Mouse (Mus musculus) hindbrain, embryonic 16.5 days (tissue): ENCODE measurements around the gene Ehbp1l1. TPM values are rescaled to one million over a fixed set of nuclear protein-coding genes. Genes with fewer than 3 reads are reported as not detected.

Experiments
- ATAC-seq: fragments of 200-750 bp; cut with Nextera tagmentation; 2 replicates; pipeline ENCODE4 v1.8.0; 2017; ENCODE audit warnings: moderate TSS enrichment, moderate library complexity
- H3K27ac ChIP-seq: fragments of 300-500 bp; sonication (generic); 2 replicates; pipeline ENCODE4 v1.5.1; 2014; ENCODE audit warnings: low read depth, mild to moderate bottlenecking, control low read depth, low read length, moderate library complexity
- H3K27me3 ChIP-seq: fragments of 300-500 bp; sonication (generic); replicated peaks from 2 replicates; pipeline ENCODE4 v1.6.1; 2014; ENCODE audit warnings: low read length; ENCODE audit not compliant: control insufficient read depth, insufficient read depth
- H3K36me3 ChIP-seq: fragments of 300-500 bp; sonication (generic); 2 replicates; pipeline ENCODE4 v1.6.1; 2014; ENCODE audit warnings: mild to moderate bottlenecking, low read length, moderate library complexity, mixed read lengths; ENCODE audit not compliant: control insufficient read depth, insufficient read depth
- H3K4me1 ChIP-seq: fragments of 300-500 bp; sonication (generic); 2 replicates; pipeline ENCODE4 v1.6.1; 2014; ENCODE audit warnings: low read depth, low read length; ENCODE audit not compliant: control insufficient read depth, insufficient read depth
- H3K4me2 ChIP-seq: fragments of 300-500 bp; sonication (generic); 2 replicates; pipeline ENCODE4 v1.6.1; 2014; ENCODE audit warnings: mild to moderate bottlenecking, low read length, control low read depth, moderate library complexity
- H3K4me3 ChIP-seq: fragments of 300-500 bp; sonication (generic); 2 replicates; pipeline ENCODE4 v1.5.1; 2014; ENCODE audit warnings: mild to moderate bottlenecking, low read length, control low read depth, moderate library complexity
- H3K9ac ChIP-seq: fragments of 300-500 bp; sonication (generic); 2 replicates; pipeline ENCODE4 v1.6.1; 2014; ENCODE audit warnings: low read depth, mild to moderate bottlenecking, control low read depth, low read length, moderate library complexity
- H3K9me3 ChIP-seq: fragments of 300-500 bp; sonication (generic); 2 replicates; pipeline ENCODE4 v1.6.1; 2014; ENCODE audit warnings: mild to moderate bottlenecking, low read length, moderate library complexity; ENCODE audit not compliant: control insufficient read depth
- WGBS: fragments of 180-500 bp; shearing (Covaris S2); extraction: QIAGEN DNeasy Blood & Tissue Kit; methylation state at CpG from one replicate; pipeline ENCODE4 v1.1.7; 2014; 5-methylcytosine and 5-hydroxymethylcytosine counted together
- polyA plus RNA-seq: library from polyadenylated mRNA; unstranded; fragments of >200 nt; fragmentation: Nextera tagmentation; extraction: Ambion mirVana; gene quantifications from 2 replicates; pipeline ENCODE4 v1.2.1, GENCODE M21; 2015

The Ehbp1l1 gene
- polyA plus RNA-seq, 1 experiment from 2014 or later = 29.7 TPM

- ATAC-seq = peak; percentile 69; the same call in 1 of the 2 replicates
- Histone ChIP-seq H3K27me3 (no peaks in the 10 kb centered on the region), H3K4me1 (peaks cover 22% of the 10 kb centered on the region), H3K36me3 (peaks cover 29% of the 10 kb centered on the region), H3K9me3 (no peaks in the 10 kb centered on the region), H3K4me2 (peak overlapping the region; percentile 53), H3K9ac (peak overlapping the region; percentile 46; the same call in 1 of the 2 replicates), H3K4me3 (peak overlapping the region; percentile 33), H3K27ac (no peak overlapping the region)
- WGBS = 9% methylated on average over 41 of the region's 41 CpGs
Measured at GRCm38 (mm10) chr19:5695849-5696462, 30.2 kb downstream of the Ehbp1l1 start.

DNA sequence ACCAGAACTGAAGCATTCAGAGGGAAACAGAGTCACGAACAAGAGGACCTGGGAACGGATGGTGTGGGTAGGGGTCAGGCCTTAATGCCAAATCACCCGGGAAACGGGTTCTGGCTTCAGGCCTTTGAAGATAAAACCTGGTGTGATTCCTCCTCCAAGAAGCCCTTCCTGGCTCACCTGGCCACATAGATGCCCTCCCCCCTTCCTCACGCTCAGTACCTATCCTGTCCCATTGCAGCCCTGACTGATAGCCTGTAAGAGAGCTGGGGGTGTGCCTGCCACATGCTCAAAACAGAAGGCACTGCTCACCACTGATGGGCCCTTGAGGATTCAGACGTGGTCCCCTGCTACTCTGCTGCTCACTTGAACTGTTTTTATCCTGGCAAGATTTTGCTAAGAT is 32.3 kb downstream of the Ehbp1l1 start:
- H3K27me3 ChIP-seq = no peaks in the 10 kb centered on the region
- H3K27ac ChIP-seq = no peak overlapping the region
- H3K4me2 ChIP-seq = no peak overlapping the region
- no peaks in the 10 kb centered on the region for H3K9me3 ChIP-seq
- WGBS = 88% methylated on average over 6 of the region's 6 CpGs
- H3K36me3 ChIP-seq = peaks cover 18% of the 10 kb centered on the region
- H3K4me1 ChIP-seq = peaks cover 35% of the 10 kb centered on the region
- H3K4me3 ChIP-seq = no peak overlapping the region
- H3K9ac ChIP-seq = no peak overlapping the region
- no peak for ATAC-seq

- no peaks in the 10 kb centered on the region for H3K27me3 ChIP-seq
- H3K36me3 ChIP-seq = peaks cover 12% of the 10 kb centered on the region; the same call in 1 of the 2 replicates
- no peaks in the 10 kb centered on the region for H3K9me3 ChIP-seq
- 79% methylated on average over 10 of the region's 10 CpGs for WGBS
- H3K9ac ChIP-seq = peak overlapping the region; percentile 45
- no peak overlapping the region for H3K27ac ChIP-seq
- H3K4me1 ChIP-seq = peaks cover 36% of the 10 kb centered on the region
- ATAC-seq = no peak
- peak overlapping the region; percentile 6; the same call in 1 of the 2 replicates for H3K4me3 ChIP-seq
- H3K4me2 ChIP-seq = peak overlapping the region; percentile 42
Measured at GRCm38 (mm10) chr19:5692913-5693396, 33.2 kb downstream of the Ehbp1l1 start.

- peak overlapping the region; percentile 97; the same call in 1 of the 2 replicates for H3K4me3 ChIP-seq
- 59% methylated on average over 10 of the region's 10 CpGs for WGBS
Measured at GRCm38 (mm10) chr19:5692086-5692912, 33.8 kb downstream of the Ehbp1l1 start.

DNA sequence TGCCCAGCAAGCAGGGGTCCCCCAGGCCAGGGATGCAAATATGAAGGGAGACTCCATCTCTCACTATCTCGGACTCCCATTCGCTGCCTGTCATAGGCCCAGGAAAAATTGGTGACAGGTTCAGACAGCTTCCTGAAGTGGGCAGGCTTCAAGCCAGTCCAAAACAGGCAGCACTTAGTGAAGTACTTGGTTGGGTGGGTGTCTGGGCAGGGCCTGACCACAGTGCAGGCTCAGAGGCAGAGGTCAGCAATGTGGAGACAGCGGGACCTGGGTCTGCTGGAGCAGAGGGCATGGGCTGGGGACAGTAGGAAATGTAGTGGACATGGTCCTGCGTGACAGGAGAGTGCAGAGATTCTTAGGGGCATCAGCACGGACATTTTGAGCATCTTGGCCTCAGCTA is 34.5 kb downstream of the Ehbp1l1 start:
- Histone ChIP-seq H3K36me3 (peaks cover 4% of the 10 kb centered on the region; the same call in 1 of the 2 replicates), H3K4me2 (peak overlapping the region; percentile 100), H3K27ac (no peak overlapping the region), H3K27me3 (no peaks in the 10 kb centered on the region), H3K4me3 (peak overlapping the region; percentile 97; the same call in 1 of the 2 replicates), H3K4me1 (peaks cover 45% of the 10 kb centered on the region), H3K9ac (0 out of 2 replicates have a peak overlapping the region, but pooled peaks have one; percentile 83), H3K9me3 (no peaks in the 10 kb centered on the region)
- ATAC-seq = no peak
- WGBS = 89% methylated on average over 5 of the region's 5 CpGs

More at GRCm38 (mm10) chr19:5692086-5692912, 33.8 kb downstream of the Ehbp1l1 start:
- H3K4me2 ChIP-seq = peak overlapping the region; percentile 100
- H3K27me3 ChIP-seq = no peaks in the 10 kb centered on the region
- H3K9ac ChIP-seq = peak overlapping the region; percentile 45
- H3K4me1 ChIP-seq = peaks cover 42% of the 10 kb centered on the region
- H3K36me3 ChIP-seq = peaks cover 6% of the 10 kb centered on the region; the same call in 1 of the 2 replicates
- peak overlapping the region; percentile 35; the same call in 1 of the 2 replicates for H3K27ac ChIP-seq
- no peak for ATAC-seq
- no peaks in the 10 kb centered on the region for H3K9me3 ChIP-seq

GRCm38 (mm10) chr19:5690343-5690735 is 35.8 kb downstream of the Ehbp1l1 start:
- 69% methylated on average over 15 of the region's 15 CpGs for WGBS
- peak overlapping the region; percentile 87; the same call in 1 of the 2 replicates for H3K27ac ChIP-seq
- H3K27me3 ChIP-seq = no peaks in the 10 kb centered on the region
- no peak for ATAC-seq
- H3K36me3 ChIP-seq = peaks cover 8% of the 10 kb centered on the region
- H3K4me3 ChIP-seq = peak overlapping the region; percentile 97
- H3K9me3 ChIP-seq = no peaks in the 10 kb centered on the region
- peak overlapping the region; percentile 83 for H3K9ac ChIP-seq
- H3K4me2 ChIP-seq = peak overlapping the region; percentile 100
- peaks cover 43% of the 10 kb centered on the region for H3K4me1 ChIP-seq

DNA sequence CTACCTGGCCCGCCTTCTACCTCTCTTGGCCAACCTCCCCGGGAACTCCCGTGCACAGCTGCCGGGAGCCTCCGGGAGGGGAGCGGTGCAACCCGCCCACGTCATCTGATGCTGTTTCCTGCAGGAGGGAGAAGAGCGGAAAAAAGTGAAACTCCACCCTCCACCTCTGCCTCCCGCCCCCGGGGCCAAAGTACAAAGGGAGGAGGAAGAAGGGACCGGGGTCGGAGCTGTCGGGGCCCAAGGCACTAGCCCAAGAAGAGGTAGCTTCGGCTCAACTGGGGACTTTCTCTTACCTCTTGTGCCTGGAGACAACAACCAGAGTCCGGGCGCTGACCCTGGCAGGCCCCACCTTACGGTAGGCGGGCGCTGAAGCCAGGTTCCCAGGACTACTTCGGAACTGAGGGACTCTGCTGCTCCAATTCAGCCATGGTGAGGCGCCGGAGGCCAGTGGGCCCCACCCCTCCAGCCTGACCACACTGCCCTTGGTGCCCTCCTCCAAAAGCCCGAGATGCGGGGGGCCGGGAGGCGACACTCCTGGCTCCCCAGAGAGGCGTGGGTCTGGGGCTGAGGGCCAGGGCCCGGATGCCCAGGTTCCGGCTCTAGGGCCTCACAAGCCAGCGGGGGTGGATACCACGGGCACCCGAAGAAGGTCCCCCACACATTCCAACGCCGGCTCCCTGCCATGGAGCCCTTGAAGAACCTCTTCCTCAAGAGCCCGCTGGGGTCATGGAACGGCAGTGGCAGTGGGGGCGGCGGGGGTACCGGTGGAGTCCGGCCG is 36.4 kb downstream of the Ehbp1l1 start:
- Histone ChIP-seq H3K9me3 (no peaks in the 10 kb centered on the region), H3K9ac (peak overlapping the region; percentile 83), H3K4me1 (peaks cover 43% of the 10 kb centered on the region), H3K36me3 (peaks cover 12% of the 10 kb centered on the region), H3K27me3 (no peaks in the 10 kb centered on the region), H3K4me3 (peak overlapping the region; percentile 97), H3K27ac (peak overlapping the region; percentile 87), H3K4me2 (peak overlapping the region; percentile 100)
- no peak for ATAC-seq
- 10% methylated on average over 42 of the region's 42 CpGs for WGBS

GRCm38 (mm10) chr19:5689088-5689428 is 37.1 kb downstream of the Ehbp1l1 start:
- Histone ChIP-seq H3K27ac (peak overlapping the region; percentile 87), H3K27me3 (no peaks in the 10 kb centered on the region), H3K4me2 (peak overlapping the region; percentile 100), H3K9me3 (no peaks in the 10 kb centered on the region), H3K36me3 (peaks cover 19% of the 10 kb centered on the region), H3K9ac (peak overlapping the region; percentile 83), H3K4me3 (peak overlapping the region; percentile 97), H3K4me1 (peaks cover 43% of the 10 kb centered on the region)
- WGBS = 2% methylated on average over 7 of the region's 7 CpGs
- ATAC-seq = no peak
